Mouse (Mus musculus) CH12.LX (cell line): ENCODE measurements around the gene Mfsd2b. TPM values are rescaled to one million over a fixed set of nuclear protein-coding genes. Genes with fewer than 3 reads are reported as not detected.

ENCODE experiments used
- DNase-seq: peaks from one replicate; pipeline ENCODE4 v3.0.0-alpha.2; 2013; ENCODE audit errors: extremely low read depth
- H3K27ac ChIP-seq: 2 replicates; pipeline ENCODE4 v1.5.1; 2012; ENCODE audit warnings: low read depth, mild to moderate bottlenecking, control low read depth, moderate library complexity; ENCODE audit not compliant: insufficient read depth
- H3K27me3 ChIP-seq: replicated peaks from 2 replicates; pipeline ENCODE3; 2012; ENCODE audit warnings: inconsistent platforms
- H3K36me3 ChIP-seq, 2 experiments: replicated peaks in 1 of 2; 2 replicates each; pipeline versions ENCODE3 to v1.6.1; 2012; ENCODE audit warnings: inconsistent platforms in 1 of 2, low read length in 1 of 2, mild to moderate bottlenecking in 1 of 2, mixed read lengths in 1 of 2, moderate library complexity in 1 of 2; ENCODE audit not compliant: control insufficient read depth in 1 of 2, insufficient read depth in 1 of 2
- H3K4me1 ChIP-seq, 2 experiments: 2 replicates each; pipeline ENCODE4 v1.6.1; 2012; ENCODE audit warnings: inconsistent platforms in 1 of 2, moderate library complexity in 1 of 2; ENCODE audit not compliant: insufficient read depth in 2 of 2, control insufficient read depth in 1 of 2
- H3K4me2 ChIP-seq: 2 replicates; pipeline ENCODE4 v1.6.1; 2012; ENCODE audit warnings: low read depth, mild to moderate bottlenecking, control low read depth; ENCODE audit not compliant: poor library complexity, insufficient read depth, severe bottlenecking
- H3K4me3 ChIP-seq, 3 experiments: fragments of 150-350 bp in 1 of 3; sonication (generic) in 1 of 3; replicated peaks in 1 of 3; 2 replicates each; pipeline versions ENCODE3 to v1.5.1; 2011 to 2012; ENCODE audit warnings: low read depth in 2 of 3, low read length in 2 of 3, mild to moderate bottlenecking in 2 of 3, moderate library complexity in 2 of 3, control low read depth in 1 of 3, improper control_type of control experiment in 1 of 3, inconsistent platforms in 1 of 3, mixed read lengths in 1 of 3; ENCODE audit not compliant: poor library complexity in 1 of 3
- H3K79me2 ChIP-seq: replicated peaks from 2 replicates; pipeline ENCODE4 v1.6.1; 2012; ENCODE audit warnings: mild to moderate bottlenecking, moderate library complexity; ENCODE audit not compliant: control insufficient read depth, poor library complexity, insufficient read depth, severe bottlenecking; ENCODE audit errors: extremely low read depth
- H3K9ac ChIP-seq: 2 replicates; pipeline ENCODE4 v1.6.1; 2012; ENCODE audit warnings: low read depth, mild to moderate bottlenecking, control low read depth, moderate library complexity; ENCODE audit not compliant: insufficient read depth
- H3K9me3 ChIP-seq: replicated peaks from 2 replicates; pipeline ENCODE3; 2012; ENCODE audit warnings: low read length, inconsistent platforms, mixed read lengths
- BHLHE40 ChIP-seq: IDR thresholded peaks from 2 replicates; pipeline ENCODE4 v1.6.1; 2011; ENCODE audit warnings: mild to moderate bottlenecking, low read depth, low read length, improper control_type of control experiment
- CHD1 ChIP-seq: IDR thresholded peaks from 2 replicates; pipeline ENCODE4 v1.6.1; 2012; ENCODE audit warnings: low read depth, low read length, improper control_type of control experiment, inconsistent platforms
- CHD2 ChIP-seq: IDR thresholded peaks from 2 replicates; pipeline ENCODE4 v1.6.1; 2011; ENCODE audit warnings: low read length, improper control_type of control experiment
- CTCF ChIP-seq, 2 experiments: IDR thresholded peaks in 1 of 2; conservative IDR thresholded peaks in 1 of 2; 2 replicates each; pipeline ENCODE4 v1.5.1; 2011 to 2012; ENCODE audit warnings: low read depth in 2 of 2, low read length in 2 of 2, improper control_type of control experiment in 1 of 2, inconsistent platforms in 1 of 2, mild to moderate bottlenecking in 1 of 2, moderate library complexity in 1 of 2
- E2F4 ChIP-seq: IDR thresholded peaks from 2 replicates; pipeline ENCODE4 v1.6.1; 2011; ENCODE audit warnings: low read depth, low read length, improper control_type of control experiment; ENCODE audit not compliant: insufficient replicate concordance
- EP300 ChIP-seq: IDR thresholded peaks from 2 replicates; pipeline ENCODE4 v1.6.1; 2011; ENCODE audit warnings: low read length, improper control_type of control experiment
- ETS1 ChIP-seq: conservative IDR thresholded peaks from 2 replicates; pipeline ENCODE4 v1.6.1; 2012; ENCODE audit warnings: low read depth, mild to moderate bottlenecking, inconsistent platforms, low read length, improper control_type of control experiment, moderate library complexity
- IRF4 ChIP-seq: IDR thresholded peaks from 2 replicates; pipeline ENCODE4 v1.6.1; 2014; ENCODE audit warnings: low read depth, mild to moderate bottlenecking, inconsistent platforms, low read length, improper control_type of control experiment
- JUN ChIP-seq: IDR thresholded peaks from 2 replicates; pipeline ENCODE4 v1.6.1; 2011; ENCODE audit warnings: low read depth, mild to moderate bottlenecking, low read length, improper control_type of control experiment, moderate library complexity; ENCODE audit not compliant: insufficient read depth
- KAT2A ChIP-seq: IDR thresholded peaks from 2 replicates; pipeline ENCODE4 v1.6.1; 2012; ENCODE audit warnings: low read length, improper control_type of control experiment, inconsistent platforms; ENCODE audit not compliant: insufficient replicate concordance
- MAX ChIP-seq: IDR thresholded peaks from 2 replicates; pipeline ENCODE4 v1.6.1; 2011; ENCODE audit warnings: low read length, improper control_type of control experiment
- MAZ ChIP-seq: IDR thresholded peaks from 2 replicates; pipeline ENCODE4 v1.6.1; 2012; ENCODE audit warnings: low read depth, mild to moderate bottlenecking, inconsistent platforms, low read length, improper control_type of control experiment, moderate library complexity
- MEF2A ChIP-seq: IDR thresholded peaks from 2 replicates; pipeline ENCODE4 v1.6.1; 2014; ENCODE audit warnings: low read depth, mild to moderate bottlenecking, inconsistent platforms, low read length, improper control_type of control experiment, borderline replicate concordance
- MXI1 ChIP-seq: IDR thresholded peaks from 2 replicates; pipeline ENCODE4 v1.6.1; 2011; ENCODE audit warnings: mild to moderate bottlenecking, low read depth, low read length, improper control_type of control experiment
- MYC ChIP-seq: IDR thresholded peaks from 2 replicates; pipeline ENCODE4 v1.6.1; 2011; ENCODE audit warnings: low read depth, mild to moderate bottlenecking, improper control_type of control experiment, low read length
- NELFE ChIP-seq: IDR thresholded peaks from 2 replicates; pipeline ENCODE4 v1.6.1; 2011; ENCODE audit warnings: low read depth, low read length, improper control_type of control experiment
- NRF1 ChIP-seq: IDR thresholded peaks from 2 replicates; pipeline ENCODE4 v1.6.1; 2014; ENCODE audit warnings: low read depth, mild to moderate bottlenecking, inconsistent platforms, low read length, improper control_type of control experiment, moderate library complexity
- PAX5 ChIP-seq: IDR thresholded peaks from 2 replicates; pipeline ENCODE4 v1.6.1; 2012; ENCODE audit warnings: low read length, inconsistent platforms, mixed read lengths
- POLR2A ChIP-seq: IDR thresholded peaks from 2 replicates; pipeline ENCODE4 v1.6.1; 2011; ENCODE audit warnings: low read depth, mild to moderate bottlenecking, improper control_type of control experiment, low read length
- RAD21 ChIP-seq: IDR thresholded peaks from 2 replicates; pipeline ENCODE4 v1.6.1; 2011; ENCODE audit warnings: low read depth, mild to moderate bottlenecking, low read length, improper control_type of control experiment, moderate library complexity
- RCOR1 ChIP-seq: conservative IDR thresholded peaks from 2 replicates; pipeline ENCODE4 v1.6.1; 2012; ENCODE audit warnings: low read depth, mild to moderate bottlenecking, inconsistent platforms, low read length, improper control_type of control experiment
- SIN3A ChIP-seq: IDR thresholded peaks from 2 replicates; pipeline ENCODE4 v1.6.1; 2012; ENCODE audit warnings: low read length, improper control_type of control experiment, inconsistent platforms
- TBP ChIP-seq: conservative IDR thresholded peaks from 2 replicates; pipeline ENCODE4 v1.6.1; 2011; ENCODE audit warnings: low read depth, low read length, improper control_type of control experiment
- TCF12 ChIP-seq: IDR thresholded peaks from 2 replicates; pipeline ENCODE4 v1.6.1; 2014; ENCODE audit warnings: low read depth, mild to moderate bottlenecking, inconsistent platforms, low read length, improper control_type of control experiment
- UBTF ChIP-seq: IDR thresholded peaks from 2 replicates; pipeline ENCODE4 v1.6.1; 2012; ENCODE audit warnings: low read depth, mild to moderate bottlenecking, inconsistent platforms, low read length, improper control_type of control experiment, moderate library complexity
- USF1 ChIP-seq: IDR thresholded peaks from 2 replicates; pipeline ENCODE4 v1.6.1; 2014; ENCODE audit warnings: low read depth, mild to moderate bottlenecking, inconsistent platforms, low read length, improper control_type of control experiment
- USF2 ChIP-seq: conservative IDR thresholded peaks from 2 replicates; pipeline ENCODE4 v1.6.1; 2011; ENCODE audit warnings: low read depth, low read length, improper control_type of control experiment
- ZC3H11A ChIP-seq: IDR thresholded peaks from 2 replicates; pipeline ENCODE4 v1.6.1; 2012; ENCODE audit warnings: low read depth, mild to moderate bottlenecking, inconsistent platforms, low read length, improper control_type of control experiment
- ZKSCAN1 ChIP-seq: IDR thresholded peaks from 2 replicates; pipeline ENCODE4 v1.6.1; 2012; ENCODE audit warnings: low read depth, inconsistent platforms, low read length, improper control_type of control experiment, borderline replicate concordance
- ZMIZ1 ChIP-seq: IDR thresholded peaks from 2 replicates; pipeline ENCODE4 v1.6.1; 2012; ENCODE audit warnings: low read depth, mild to moderate bottlenecking, inconsistent platforms, low read length, improper control_type of control experiment
- ZNF384 ChIP-seq: IDR thresholded peaks from 2 replicates; pipeline ENCODE4 v1.6.1; 2012; ENCODE audit warnings: low read depth, low read length, improper control_type of control experiment, inconsistent platforms
- dilution Hi-C: fragments of 300-500 bp; cut with MboI; formaldehyde crosslinking; loops from 2 replicates; pipeline ENCODE4 v1.14.3; 2020; ENCODE audit warnings: low sequenced_read_pairs; ENCODE audit not compliant: extremely low pct_unique_long_range_greater_than_20kb, extremely low pct_ligation_motif_present
- in situ Hi-C: fragments of 300-500 bp; cut with MboI; formaldehyde crosslinking; loops from 3 replicates; pipeline ENCODE4 v1.14.3; 2019; ENCODE audit warnings: low sequenced_read_pairs, low pct_ligation_motif_present, low pct_unique_long_range_greater_than_20kb, mixed read lengths
- polyA plus RNA-seq: library from polyadenylated mRNA; unstranded; fragments of >175 nt; gene quantifications from 2 replicates; pipeline ENCODE4 v1.2.1, GENCODE M21; 2012; ENCODE audit warnings: low read depth; ENCODE audit not compliant: insufficient read length
- total RNA-seq, 2 experiments: library from RNA; depleted of rRNA; stranded (reverse); fragments of 300-350 nt in 1 of 2; fragments of >200 nt in 1 of 2; gene quantifications; 2 replicates each; pipeline ENCODE4 v1.2.3; 2012 to 2014

Gene Mfsd2b
- total and polyA plus RNA-seq, 3 experiments = 0.05 to 0.49 (median 0.21) TPM

DNA sequence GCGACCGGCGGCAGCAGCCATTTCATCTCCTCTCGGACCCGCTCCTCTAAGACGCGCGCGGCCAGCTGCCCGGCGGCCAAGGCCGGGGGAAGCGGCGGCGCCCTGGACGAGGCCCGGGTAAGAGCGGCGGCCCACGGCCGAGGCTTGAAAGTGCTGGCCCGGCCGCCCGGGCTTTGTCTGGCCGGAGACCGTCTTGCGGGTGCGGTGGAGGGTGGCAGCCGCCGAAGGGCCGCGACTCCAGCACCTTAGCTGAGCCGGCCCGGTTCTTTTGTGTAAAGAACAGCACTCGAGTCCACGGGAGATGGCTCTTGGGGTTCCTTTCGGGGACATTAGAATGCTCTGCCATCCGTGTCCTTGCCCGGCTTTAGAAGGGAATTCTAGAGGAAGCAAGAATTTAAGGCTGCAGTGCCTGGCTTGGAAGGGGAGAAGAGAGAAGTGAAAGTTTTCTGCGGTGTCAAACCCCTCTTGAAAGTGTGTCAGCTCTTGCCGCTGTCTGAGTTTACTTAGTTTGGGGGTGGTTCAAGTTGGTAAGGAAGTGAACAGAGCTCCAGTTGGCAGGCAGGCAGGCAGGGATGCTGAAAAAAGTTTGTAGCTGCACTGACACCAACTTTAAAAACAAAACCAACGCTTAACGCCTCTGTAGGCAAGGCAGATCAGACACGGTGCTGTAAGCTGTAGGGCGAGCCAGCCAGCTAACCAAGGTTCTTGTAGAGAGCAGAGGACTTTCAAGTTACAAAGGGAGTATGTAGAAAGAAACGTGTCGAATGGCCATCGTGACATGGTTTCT, 43.8 kb upstream of the Mfsd2b start (continued):
- no peak for TF ChIP-seq NELFE
- TF ChIP-seq ZMIZ1 = peak; percentile 48
- TF ChIP-seq USF2 = no peak
- peak; percentile 26 for TF ChIP-seq MAX
- peak; percentile 17; the same call in 1 of the 2 replicates for TF ChIP-seq JUN
- TF ChIP-seq MEF2A = peak; percentile 70
- TF ChIP-seq MYC = peak; percentile 75
- TF ChIP-seq EP300 = peak; percentile 88
- no peak for TF ChIP-seq PAX5
- no peak; the same call in 1 of the 2 replicates for TF ChIP-seq UBTF
- peak; percentile 58; the same call in 1 of the 2 replicates for TF ChIP-seq TCF12
- TF ChIP-seq ZNF384 = peak; percentile 20; the same call in 1 of the 2 replicates
- TF ChIP-seq, all 38 proteins: peak for 20

DNA sequence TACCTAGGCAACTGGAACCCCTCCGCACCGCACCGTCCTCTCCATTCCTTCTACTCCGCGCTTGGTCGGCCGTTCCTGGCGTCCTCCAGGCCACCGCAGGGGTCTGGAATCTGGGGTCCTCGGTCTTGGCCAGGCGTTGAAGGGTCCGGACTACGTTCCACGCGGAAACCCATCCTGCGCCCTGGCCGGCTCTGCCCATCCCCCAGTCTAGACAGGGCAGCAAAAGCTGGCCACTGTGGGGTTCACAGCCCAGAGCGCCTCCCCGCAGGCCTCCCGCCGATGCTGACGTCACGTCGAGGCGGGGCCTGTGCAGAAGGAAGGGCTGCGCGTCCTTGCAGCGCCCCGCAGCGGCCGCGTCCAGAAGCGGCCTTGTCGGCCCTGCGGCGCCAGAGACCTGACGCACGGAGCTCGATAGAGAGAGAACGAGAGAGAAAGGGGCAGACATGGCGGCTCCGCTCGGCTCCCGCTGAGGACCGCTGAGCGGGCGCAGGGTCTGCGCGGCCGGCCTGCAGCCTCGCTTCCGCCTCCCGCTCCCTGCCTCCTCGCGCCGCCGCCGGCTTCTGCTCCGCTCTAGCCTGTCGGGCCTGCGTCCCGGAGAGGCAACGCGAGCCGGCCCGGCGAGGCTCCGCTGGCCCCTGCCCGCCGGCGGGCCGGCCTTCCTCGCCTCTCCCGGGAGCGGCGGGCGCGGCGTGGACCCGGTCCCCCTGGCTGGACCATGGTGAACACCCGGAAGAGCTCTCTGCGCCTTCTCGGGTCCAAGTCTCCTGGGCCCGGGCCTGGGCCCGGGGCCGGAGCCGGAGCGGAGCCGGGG, 43.0 kb upstream of the Mfsd2b start, which contains the start of gene Atad2b:
Gene Atad2b (plus strand): TSS at position 360 of the 811 bp plus-strand sequence.
- Histone ChIP-seq H3K4me2 (peak within 1 kb of the TSS; percentile 72), H3K9me3 (no peaks in the 10 kb centered on the region), H3K27me3 (no peaks in the 10 kb centered on the region), H3K27ac (peak within 1 kb of the TSS; percentile 62), H3K4me3 (peak within 1 kb of the TSS; percentile 67 to 83 (median 71)), H3K9ac (peak within 1 kb of the TSS; percentile 79), H3K4me1 (peaks cover 0 to 20% of the 10 kb centered on the region in 2 experiments; a peak in 2 of 4 replicates), H3K36me3 (no peaks in the 10 kb centered on the region), H3K79me2 (peaks cover 22% of the 10 kb centered on the region; the same call in 1 of the 2 replicates)
- peak; percentile 91 for DNase-seq
- dilution Hi-C loops = no loop called here
- in situ Hi-C loops = loop anchor here (25.0 kb wide), 1 partner anchor 1355 kb away; the partner anchor contains the start of gene Dtnb
- TF ChIP-seq KAT2A (0 out of 2 replicates have a peak, but pooled peaks have one; percentile 50), NRF1 (peak; percentile 54; the same call in 1 of the 2 replicates), UBTF (no peak; the same call in none of the 2 replicates), JUN (no peak), ZC3H11A (no peak), MXI1 (peak; percentile 61; the same call in 1 of the 2 replicates), ZMIZ1 (peak; percentile 63; the same call in 1 of the 2 replicates), RAD21 (peak; percentile 86), TCF12 (peak; percentile 89), MAZ (peak; percentile 83), BHLHE40 (peak; percentile 55), CHD2 (peak; percentile 90), ZKSCAN1 (no peak), CTCF (conservative IDR thresholded peaks at IDR 0.05 in 1 of 2, IDR thresholded peaks at IDR 0.05 in 1 of 2; ENCODE audit: low read depth in 2 of 2, low read length in 2 of 2) (peak in 1 of 2 experiments; percentile 94; a peak in 2 of 4 replicates), NELFE (peak; percentile 73), EP300 (peak; percentile 7; the same call in 1 of the 2 replicates), POLR2A (peak; percentile 82), IRF4 (peak; percentile 65), SIN3A (peak; percentile 73), ZNF384 (no peak), RCOR1 (no peak), ETS1 (no peak; the same call in 1 of the 2 replicates), MAX (peak; percentile 64; the same call in 1 of the 2 replicates), CHD1 (no peak), USF1 (no peak), E2F4 (0 out of 2 replicates have a peak, but pooled peaks have one; percentile 19), TBP (peak; percentile 60; the same call in 1 of the 2 replicates), MYC (no peak)
